Mouse (Mus musculus) spleen, adult 2 months (tissue): ENCODE measurements around the gene Pgghg. TPM values are rescaled to one million over a fixed set of nuclear protein-coding genes. Genes with fewer than 3 reads are reported as not detected.

Experiments
- DNase-seq, 2 experiments: peaks; one replicate each; pipeline versions ENCODE4 v3.0.0 to v3.0.0-alpha.2; 2012 to 2021; ENCODE audit warnings: low spot score in 2 of 2, low read depth in 1 of 2
- H3K27ac ChIP-seq: fragments of 200-500 bp; 2 replicates; pipeline ENCODE4 v1.5.1; 2012; ENCODE audit warnings: low read length, inconsistent platforms; ENCODE audit not compliant: insufficient read depth
- H3K27me3 ChIP-seq: fragments of 200-500 bp; 2 replicates; pipeline ENCODE4 v1.6.1; 2012; ENCODE audit warnings: mild to moderate bottlenecking, moderate library complexity, low read length, inconsistent platforms; ENCODE audit not compliant: control insufficient read depth, insufficient read depth
- H3K36me3 ChIP-seq: fragments of 200-500 bp; 2 replicates; pipeline ENCODE4 v1.6.1; 2012; ENCODE audit warnings: mild to moderate bottlenecking, low read length, inconsistent platforms; ENCODE audit not compliant: control insufficient read depth, insufficient read depth
- H3K4me1 ChIP-seq: fragments of 200-500 bp; 2 replicates; pipeline ENCODE4 v1.6.1; 2011; ENCODE audit warnings: inconsistent platforms; ENCODE audit not compliant: control insufficient read depth, insufficient read depth, insufficient read length
- H3K4me3 ChIP-seq: fragments of 200-500 bp; 2 replicates; pipeline ENCODE4 v1.5.1; 2011; ENCODE audit warnings: mild to moderate bottlenecking, inconsistent platforms; ENCODE audit not compliant: insufficient read depth, insufficient read length; ENCODE audit errors: extremely low read depth
- CTCF ChIP-seq: fragments of 200-500 bp; IDR thresholded peaks from 2 replicates; pipeline ENCODE4 v1.5.1; 2011; ENCODE audit warnings: mild to moderate bottlenecking, inconsistent platforms; ENCODE audit not compliant: insufficient read depth, insufficient read length, insufficient replicate concordance; ENCODE audit errors: extremely low read depth
- POLR2A ChIP-seq: fragments of 200-500 bp; IDR thresholded peaks from 2 replicates; pipeline ENCODE4 v1.6.1; 2011; ENCODE audit warnings: low read depth, low read length, inconsistent platforms
- WGBS: fragments of 180-500 bp; shearing (Covaris S2); methylation state at CpG from one replicate; pipeline ENCODE4 v1.1.7; 2018; 5-methylcytosine and 5-hydroxymethylcytosine counted together
- polyA plus RNA-seq: library from polyadenylated mRNA; depleted of rRNA; stranded (reverse); fragments of >200 nt; gene quantifications from 2 replicates; pipeline ENCODE4 v1.2.3, GENCODE M21; 2012

The Pgghg gene
- polyA plus RNA-seq, 1 experiment: 21.2 TPM

DNA sequence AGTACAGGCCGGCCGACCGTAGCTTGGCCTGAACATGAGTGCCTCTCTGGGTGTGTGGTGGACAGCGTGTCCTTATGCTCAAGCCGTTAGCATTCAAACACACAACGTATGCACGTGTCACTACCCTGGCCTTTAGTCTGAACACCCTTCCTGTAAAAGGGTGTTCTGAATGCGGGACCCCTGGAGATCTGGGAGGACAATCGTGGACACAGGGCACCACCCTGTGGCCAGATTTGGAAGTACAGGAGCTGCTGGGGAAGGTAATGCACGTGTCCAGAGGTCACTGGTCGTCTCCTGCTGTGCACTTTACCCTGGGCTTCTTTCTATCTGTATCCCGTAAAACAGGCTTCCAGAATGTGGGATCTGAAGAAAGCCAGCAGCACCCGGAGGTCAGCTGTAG lies 38.0 kb upstream of the Pgghg start:
- Histone ChIP-seq H3K27me3 (no peaks in the 10 kb centered on the region), H3K4me1 (no peaks in the 10 kb centered on the region), H3K4me3 (no peak overlapping the region), H3K36me3 (peaks cover 5% of the 10 kb centered on the region), H3K27ac (no peak overlapping the region)
- TF ChIP-seq POLR2A (no peak), CTCF (peak; percentile 87; the same call in 1 of the 2 replicates)
- peak; percentile 12 to 68 for DNase-seq
- 27% methylated on average over 13 of the region's 13 CpGs for WGBS

GRCm38 (mm10) chr7:140905642-140906081 lies 35.5 kb upstream of the Pgghg start:
- Histone ChIP-seq H3K27ac (no peak overlapping the region), H3K36me3 (no peaks in the 10 kb centered on the region), H3K4me1 (no peaks in the 10 kb centered on the region), H3K27me3 (no peaks in the 10 kb centered on the region), H3K4me3 (no peak overlapping the region)
- 85% methylated on average over 2 of the region's 2 CpGs for WGBS
- no peak for DNase-seq
- TF ChIP-seq CTCF (no peak), POLR2A (no peak)

- no peak for DNase-seq
- no peak overlapping the region for H3K27ac ChIP-seq
- no peaks in the 10 kb centered on the region for H3K4me1 ChIP-seq
- H3K4me3 ChIP-seq: no peak overlapping the region
- H3K36me3 ChIP-seq: no peaks in the 10 kb centered on the region
- TF ChIP-seq CTCF (no peak), POLR2A (no peak)
- H3K27me3 ChIP-seq: no peaks in the 10 kb centered on the region
- 87% methylated on average over 13 of the region's 13 CpGs for WGBS
Observed at GRCm38 (mm10) chr7:140907131-140907530, 34.1 kb upstream of the Pgghg start.

DNA sequence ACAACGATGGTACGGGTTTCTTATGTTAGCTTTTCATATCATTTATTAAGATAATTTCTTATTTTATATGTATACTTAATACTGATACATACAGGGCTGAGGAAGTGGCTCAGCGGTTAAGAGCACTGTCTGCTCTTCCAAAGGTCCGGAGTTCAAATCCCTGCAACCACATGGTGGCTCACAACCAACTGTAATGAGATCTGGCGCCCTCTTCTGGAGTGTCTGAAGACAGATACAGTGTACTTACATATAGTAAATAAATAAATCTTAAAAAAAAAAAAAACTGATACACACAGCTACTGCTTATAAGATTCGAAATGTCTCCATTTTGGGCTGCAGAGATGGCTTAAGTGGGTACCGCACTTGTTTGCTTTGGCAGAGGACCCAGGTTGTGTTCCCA lies 33.5 kb upstream of the Pgghg start:
- WGBS: 84% methylated on average over 7 of the region's 7 CpGs
- TF ChIP-seq POLR2A (no peak), CTCF (no peak)
- H3K4me1 ChIP-seq: no peaks in the 10 kb centered on the region
- no peak for DNase-seq
- no peaks in the 10 kb centered on the region for H3K36me3 ChIP-seq
- H3K4me3 ChIP-seq: no peak overlapping the region
- H3K27me3 ChIP-seq: no peaks in the 10 kb centered on the region
- H3K27ac ChIP-seq: no peak overlapping the region

DNA sequence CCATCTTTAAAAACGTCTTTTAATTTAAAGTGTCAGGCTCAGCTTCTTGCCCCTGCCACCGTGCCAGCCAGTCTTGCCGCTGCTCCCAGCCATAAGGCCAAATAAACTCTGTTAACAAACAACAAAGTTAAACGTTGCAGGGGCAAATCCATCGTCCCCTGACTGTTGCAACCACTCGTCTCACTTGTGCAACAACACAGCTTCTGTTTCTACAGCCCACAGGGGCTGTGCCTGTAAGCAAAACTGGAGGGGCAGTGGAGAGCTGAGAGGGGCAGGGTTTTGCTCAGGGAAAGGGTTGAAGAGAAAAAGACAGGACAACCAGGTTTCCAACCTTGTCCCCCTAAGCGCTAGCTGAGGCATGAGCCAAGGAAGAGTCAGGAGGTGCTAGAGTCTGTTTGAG lies 33.0 kb upstream of the Pgghg start:
- 67% methylated on average over 7 of the region's 7 CpGs for WGBS
- no peak for TF ChIP-seq CTCF
- no peak for TF ChIP-seq POLR2A
- DNase-seq: no peak
- H3K27ac ChIP-seq: no peak overlapping the region
- no peak overlapping the region for H3K4me3 ChIP-seq
- no peaks in the 10 kb centered on the region for H3K27me3 ChIP-seq
- H3K36me3 ChIP-seq: no peaks in the 10 kb centered on the region
- H3K4me1 ChIP-seq: no peaks in the 10 kb centered on the region

- no peaks in the 10 kb centered on the region for H3K27me3 ChIP-seq
- TF ChIP-seq CTCF: peak; percentile 80; the same call in 1 of the 2 replicates
- TF ChIP-seq POLR2A: no peak
- peak; percentile 34 to 62 for DNase-seq
- H3K4me3 ChIP-seq: peak overlapping the region; percentile 28; the same call in 1 of the 2 replicates
- 5% methylated on average over 19 of the region's 19 CpGs for WGBS
- H3K4me1 ChIP-seq: no peaks in the 10 kb centered on the region
- H3K27ac ChIP-seq: no peak overlapping the region
- no peaks in the 10 kb centered on the region for H3K36me3 ChIP-seq
Observed at GRCm38 (mm10) chr7:140908634-140909107, 32.5 kb upstream of the Pgghg start.

- TF ChIP-seq CTCF (no peak), POLR2A (no peak)
- no peak overlapping the region for H3K27ac ChIP-seq
- H3K27me3 ChIP-seq: no peaks in the 10 kb centered on the region
- WGBS: 52% methylated on average over 3 of the region's 3 CpGs
- no peaks in the 10 kb centered on the region for H3K36me3 ChIP-seq
- no peaks in the 10 kb centered on the region for H3K4me1 ChIP-seq
- no peak overlapping the region for H3K4me3 ChIP-seq
- DNase-seq: no peak
Observed at GRCm38 (mm10) chr7:140912293-140912692, 28.9 kb upstream of the Pgghg start.
